Mouse (Mus musculus) forebrain, embryonic 15.5 days (tissue): ENCODE results near the gene Csk. TPM values are rescaled to one million over a fixed set of nuclear protein-coding genes. Genes with fewer than 3 reads are reported as not detected.

ENCODE experiments used
- ATAC-seq: fragments of 200-750 bp; cut with Nextera tagmentation; replicated peaks from 2 replicates; pipeline ENCODE4 v1.8.0; 2017; ENCODE audit warnings: mild to moderate bottlenecking, moderate TSS enrichment, moderate library complexity
- H3K27ac ChIP-seq: fragments of 300-500 bp; sonication (generic); replicated peaks from 2 replicates; pipeline ENCODE4 v1.5.1; 2015; ENCODE audit warnings: mild to moderate bottlenecking, inconsistent platforms
- H3K27me3 ChIP-seq: fragments of 300-500 bp; sonication (generic); 2 replicates; pipeline ENCODE4 v1.6.1; 2015; ENCODE audit warnings: inconsistent platforms
- H3K36me3 ChIP-seq: fragments of 300-500 bp; sonication (generic); 2 replicates; pipeline ENCODE4 v1.6.1; 2015; ENCODE audit warnings: mild to moderate bottlenecking, inconsistent platforms
- H3K4me1 ChIP-seq: fragments of 300-500 bp; sonication (generic); 2 replicates; pipeline ENCODE4 v1.6.1; 2015; ENCODE audit warnings: inconsistent platforms
- H3K4me2 ChIP-seq: fragments of 300-500 bp; sonication (generic); replicated peaks from 2 replicates; pipeline ENCODE4 v1.6.1; 2015; ENCODE audit warnings: mild to moderate bottlenecking, inconsistent platforms
- H3K4me3 ChIP-seq: fragments of 300-500 bp; sonication (generic); 2 replicates; pipeline ENCODE4 v1.5.1; 2015; ENCODE audit warnings: mild to moderate bottlenecking, inconsistent platforms
- H3K9ac ChIP-seq: fragments of 300-500 bp; sonication (generic); replicated peaks from 2 replicates; pipeline ENCODE4 v1.6.1; 2015; ENCODE audit warnings: mild to moderate bottlenecking, inconsistent platforms
- H3K9me3 ChIP-seq: fragments of 300-500 bp; sonication (generic); 2 replicates; pipeline ENCODE4 v1.6.1; 2016; ENCODE audit warnings: inconsistent platforms
- WGBS: fragments of 180-500 bp; shearing (Covaris S2); methylation state at CpG from one replicate; pipeline ENCODE4 v1.1.7; 2015; ENCODE audit warnings: mixed read lengths; 5-methylcytosine and 5-hydroxymethylcytosine counted together
- polyA plus RNA-seq: library from polyadenylated mRNA; unstranded; fragments of >200 nt; fragmentation: Nextera tagmentation; extraction: Ambion mirVana; gene quantifications from 2 replicates; pipeline ENCODE4 v1.2.1, GENCODE M21; 2015

The Csk gene
- polyA plus RNA-seq, 1 experiment from 2014 or later, result 41.7 TPM

GRCm38 (mm10) chr9:57643169-57643855 lies 10.1 kb downstream of the Csk start:
- no peaks in the 10 kb centered on the region for H3K27me3 ChIP-seq
- WGBS, result 72% methylated on average over 9 of the region's 9 CpGs

GRCm38 (mm10) chr9:57641775-57642550 lies 11.5 kb downstream of the Csk start:
- H3K4me3 ChIP-seq, result no peak overlapping the region
- no peaks in the 10 kb centered on the region; the same call in 1 of the 2 replicates for H3K36me3 ChIP-seq
- no peak overlapping the region for H3K4me2 ChIP-seq
- 85% methylated on average over 13 of the region's 13 CpGs for WGBS
- H3K27ac ChIP-seq, result no peak overlapping the region
- peaks cover 78% of the 10 kb centered on the region for H3K4me1 ChIP-seq
- ATAC-seq, result no peak
- H3K9ac ChIP-seq, result no peak overlapping the region; the same call in 1 of the 2 replicates
- H3K9me3 ChIP-seq, result no peaks in the 10 kb centered on the region
- H3K27me3 ChIP-seq, result no peaks in the 10 kb centered on the region

More at GRCm38 (mm10) chr9:57643169-57643855, 10.1 kb downstream of the Csk start:
- peak overlapping the region; percentile 77 for H3K4me2 ChIP-seq
- H3K27ac ChIP-seq, result no peak overlapping the region
- no peaks in the 10 kb centered on the region for H3K9me3 ChIP-seq
- ATAC-seq, result no peak
- H3K4me1 ChIP-seq, result peaks cover 65% of the 10 kb centered on the region
- peak overlapping the region; percentile 92 for H3K4me3 ChIP-seq
- H3K9ac ChIP-seq, result peak overlapping the region; percentile 99
- H3K36me3 ChIP-seq, result no peaks in the 10 kb centered on the region; the same call in 1 of the 2 replicates

- ATAC-seq, result no peak
- Histone ChIP-seq H3K27ac (peak overlapping the region; percentile 17; the same call in 1 of the 2 replicates), H3K9me3 (no peaks in the 10 kb centered on the region), H3K4me1 (peaks cover 79% of the 10 kb centered on the region), H3K27me3 (no peaks in the 10 kb centered on the region), H3K4me3 (no peak overlapping the region), H3K9ac (peak overlapping the region; percentile 27), H3K4me2 (no peak overlapping the region), H3K36me3 (no peaks in the 10 kb centered on the region; the same call in 1 of the 2 replicates)
- 92% methylated on average over 1 of the region's 1 CpGs for WGBS
These were observed 12.4 kb downstream of the Csk start for GRCm38 (mm10) chr9:57641022-57641421.

- no peak for ATAC-seq
- H3K4me3 ChIP-seq, result no peak overlapping the region
- WGBS, result 27% methylated on average over 15 of the region's 15 CpGs
- peak overlapping the region; percentile 27 for H3K9ac ChIP-seq
- no peaks in the 10 kb centered on the region for H3K27me3 ChIP-seq
- peaks cover 76% of the 10 kb centered on the region for H3K4me1 ChIP-seq
- H3K27ac ChIP-seq, result peak overlapping the region; percentile 17; the same call in 1 of the 2 replicates
- peak overlapping the region; percentile 1; the same call in 1 of the 2 replicates for H3K4me2 ChIP-seq
- no peaks in the 10 kb centered on the region; the same call in 1 of the 2 replicates for H3K36me3 ChIP-seq
- no peaks in the 10 kb centered on the region for H3K9me3 ChIP-seq
These were observed 13.0 kb downstream of the Csk start for GRCm38 (mm10) chr9:57640384-57640783.

- H3K4me2 ChIP-seq, result peak overlapping the region; percentile 1; the same call in 1 of the 2 replicates
- H3K27me3 ChIP-seq, result no peaks in the 10 kb centered on the region
- peak overlapping the region; percentile 17; the same call in 1 of the 2 replicates for H3K27ac ChIP-seq
- H3K9ac ChIP-seq, result peak overlapping the region; percentile 27
- H3K4me3 ChIP-seq, result no peak overlapping the region
- ATAC-seq, result no peak
- H3K9me3 ChIP-seq, result no peaks in the 10 kb centered on the region
- 64% methylated on average over 5 of the region's 5 CpGs for WGBS
- H3K4me1 ChIP-seq, result peaks cover 76% of the 10 kb centered on the region
- H3K36me3 ChIP-seq, result no peaks in the 10 kb centered on the region; the same call in 1 of the 2 replicates
These were observed 13.6 kb downstream of the Csk start for GRCm38 (mm10) chr9:57639661-57640328.

GRCm38 (mm10) chr9:57638651-57639459 lies 14.6 kb downstream of the Csk start:
- H3K4me2 ChIP-seq, result no peak overlapping the region
- no peaks in the 10 kb centered on the region for H3K27me3 ChIP-seq
- H3K9ac ChIP-seq, result peak overlapping the region; percentile 11; the same call in 1 of the 2 replicates
- 0 out of 2 replicates have a peak overlapping the region, but pooled peaks have one; percentile 8 for H3K27ac ChIP-seq
- H3K4me1 ChIP-seq, result peaks cover 78% of the 10 kb centered on the region
- 47% methylated on average over 8 of the region's 8 CpGs for WGBS
- no peak for ATAC-seq
- H3K4me3 ChIP-seq, result no peak overlapping the region
- H3K36me3 ChIP-seq, result no peaks in the 10 kb centered on the region; the same call in 1 of the 2 replicates
- H3K9me3 ChIP-seq, result no peaks in the 10 kb centered on the region

GRCm38 (mm10) chr9:57637741-57638322 lies 15.6 kb downstream of the Csk start:
- peaks cover 75% of the 10 kb centered on the region for H3K4me1 ChIP-seq
- no peak overlapping the region for H3K9ac ChIP-seq
- WGBS, result 52% methylated on average over 6 of the region's 6 CpGs
- no peaks in the 10 kb centered on the region; the same call in 1 of the 2 replicates for H3K36me3 ChIP-seq
- no peak overlapping the region for H3K4me3 ChIP-seq
- peak overlapping the region; percentile 47 for H3K27ac ChIP-seq
- H3K27me3 ChIP-seq, result no peaks in the 10 kb centered on the region
- H3K4me2 ChIP-seq, result no peak overlapping the region
- no peaks in the 10 kb centered on the region for H3K9me3 ChIP-seq
- ATAC-seq, result peak; percentile 44; the same call in 1 of the 2 replicates

GRCm38 (mm10) chr9:57637272-57637671 lies 16.2 kb downstream of the Csk start:
- H3K4me2 ChIP-seq, result no peak overlapping the region
- no peaks in the 10 kb centered on the region for H3K9me3 ChIP-seq
- WGBS, result 64% methylated on average over 3 of the region's 3 CpGs
- no peak overlapping the region for H3K4me3 ChIP-seq
- no peaks in the 10 kb centered on the region; the same call in 1 of the 2 replicates for H3K36me3 ChIP-seq
- H3K27me3 ChIP-seq, result no peaks in the 10 kb centered on the region
- no peak overlapping the region for H3K9ac ChIP-seq
- no peak for ATAC-seq
- H3K27ac ChIP-seq, result no peak overlapping the region; the same call in 1 of the 2 replicates
- peaks cover 70% of the 10 kb centered on the region for H3K4me1 ChIP-seq

GRCm38 (mm10) chr9:57633481-57634024 lies 19.9 kb downstream of the Csk start:
- Histone ChIP-seq H3K36me3 (peaks cover 25% of the 10 kb centered on the region), H3K4me1 (peaks cover 33% of the 10 kb centered on the region), H3K27ac (peak overlapping the region; percentile 40; the same call in 1 of the 2 replicates), H3K27me3 (no peaks in the 10 kb centered on the region), H3K9ac (no peak overlapping the region), H3K9me3 (no peaks in the 10 kb centered on the region), H3K4me2 (no peak overlapping the region), H3K4me3 (no peak overlapping the region)
- ATAC-seq, result no peak
- WGBS, result 32% methylated on average over 4 of the region's 4 CpGs

- H3K4me3 ChIP-seq, result no peak overlapping the region
- WGBS, result 69% methylated on average over 14 of the region's 14 CpGs
- H3K4me2 ChIP-seq, result no peak overlapping the region
- H3K36me3 ChIP-seq, result peaks cover 65% of the 10 kb centered on the region
- H3K27me3 ChIP-seq, result no peaks in the 10 kb centered on the region
- ATAC-seq, result peak; percentile 81
- H3K9me3 ChIP-seq, result no peaks in the 10 kb centered on the region
- peaks cover 12% of the 10 kb centered on the region for H3K4me1 ChIP-seq
- H3K9ac ChIP-seq, result no peak overlapping the region
- H3K27ac ChIP-seq, result peak overlapping the region; percentile 57
These were observed 24.1 kb downstream of the Csk start for GRCm38 (mm10) chr9:57629118-57629874.
